Mouse (Mus musculus) layer of hippocampus, postnatal 25 days (tissue): ENCODE measurements at regions not wholly inside any gene's neighbourhood (a gene's known extent, or its start where the extent isn't known, plus 50 kb on each side); places are given as distances from the start of the nearest gene placed in this dataset.
"Not testable (repeated sequence)": the region's sequence is repeated elsewhere in the genome, so short reads cannot be mapped to it uniquely, and the experiment has no call there.

Source experiments
- DNase-seq, 2 experiments: peaks; one replicate each; pipeline ENCODE4 v3.0.0; 2022; ENCODE audit warnings: mixed read lengths in 2 of 2, low spot score in 1 of 2; ENCODE audit errors: extremely low spot score in 1 of 2

DNA sequence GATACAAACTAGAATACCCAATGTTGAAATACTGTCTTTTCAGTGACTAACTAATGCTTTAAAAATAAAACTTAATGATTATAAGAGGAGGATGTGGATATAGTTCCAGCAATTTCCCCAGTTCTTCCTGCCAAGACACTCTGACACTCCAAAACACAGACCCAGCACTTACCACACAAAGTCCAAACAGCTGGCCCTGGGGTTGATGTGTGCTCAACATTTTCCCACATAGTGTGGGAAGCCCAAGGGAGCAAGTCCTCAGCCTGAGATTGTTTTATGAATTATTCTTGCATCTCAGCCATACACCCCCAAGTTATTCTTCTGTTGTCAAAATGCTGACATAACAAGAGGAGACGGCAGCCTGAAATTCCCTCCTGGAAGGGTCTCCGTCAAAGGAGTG is 187.5 kb upstream of the Gm21897 start:
- DNase-seq, result no peak

GRCm38 (mm10) chr16:15157852-15158251 is 159.4 kb upstream of the Gm21897 start:
- no peak for DNase-seq

DNA sequence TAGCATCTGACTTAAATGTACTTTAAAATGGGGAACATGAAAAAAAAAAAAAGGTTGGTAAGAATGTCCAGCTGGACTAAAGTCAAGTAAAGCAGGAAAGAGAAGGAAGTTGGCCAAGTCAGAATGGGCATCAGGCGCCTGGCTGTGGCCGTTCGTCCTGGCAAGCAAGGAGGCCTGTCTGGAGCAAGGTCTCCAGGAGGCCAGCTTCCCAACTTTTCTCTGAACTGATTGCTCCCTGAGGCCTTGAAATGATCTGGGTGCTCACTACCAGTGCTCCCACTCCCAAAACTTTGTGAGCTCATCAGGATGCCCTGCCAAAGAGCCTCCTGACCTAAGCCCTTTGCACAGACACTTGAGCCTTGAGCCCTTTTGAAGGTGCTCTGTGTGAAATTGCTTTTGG is 141.7 kb upstream of the Gm21897 start:
- no peak for DNase-seq

GRCm38 (mm10) chr16:15185714-15186113 is 131.5 kb upstream of the Gm21897 start:
- DNase-seq, result no peak

DNA sequence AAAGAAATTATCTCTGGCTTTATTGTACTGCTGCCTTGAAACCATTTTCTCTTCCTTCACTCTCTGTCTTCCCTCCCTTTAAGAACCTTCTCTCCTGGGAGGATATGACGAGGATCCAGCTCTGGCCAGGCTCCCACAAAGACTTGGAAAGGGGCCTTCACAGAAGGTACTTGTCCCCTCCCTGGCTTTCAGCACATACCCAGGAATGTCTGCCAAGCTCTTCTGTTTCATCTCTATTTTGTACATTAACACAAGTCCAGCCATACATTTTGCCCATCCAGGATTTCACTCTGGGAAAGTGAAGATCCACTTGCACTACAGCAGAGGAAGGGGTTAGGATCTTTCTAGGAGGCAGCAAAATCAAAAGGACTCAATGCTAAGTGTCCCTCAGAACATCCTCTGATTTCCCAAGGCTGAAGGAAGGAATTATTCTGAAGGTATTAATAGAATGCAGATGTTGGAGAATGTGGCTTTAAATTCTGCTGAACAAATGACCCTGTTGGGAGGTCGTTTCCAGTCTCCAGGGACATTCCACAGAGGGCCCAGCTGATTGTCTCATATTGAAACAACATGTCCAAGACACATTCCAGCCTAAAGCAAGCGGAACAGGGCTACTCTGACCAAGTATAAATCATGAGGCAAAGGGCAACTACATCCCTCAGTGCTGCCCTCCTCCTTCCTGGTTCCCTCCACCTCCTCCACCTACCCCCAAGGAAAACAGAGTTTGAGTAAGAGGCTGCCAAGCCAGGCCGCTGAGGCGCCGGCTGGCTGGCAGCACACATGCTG is 122.1 kb upstream of the Gm21897 start:
- no peak for DNase-seq

- DNase-seq, result not testable (repeated sequence)
Measured at GRCm38 (mm10) chr16:15195931-15196330, 121.3 kb upstream of the Gm21897 start.

- no peak for DNase-seq
Measured at GRCm38 (mm10) chr16:15196855-15197254, 120.4 kb upstream of the Gm21897 start.

DNA sequence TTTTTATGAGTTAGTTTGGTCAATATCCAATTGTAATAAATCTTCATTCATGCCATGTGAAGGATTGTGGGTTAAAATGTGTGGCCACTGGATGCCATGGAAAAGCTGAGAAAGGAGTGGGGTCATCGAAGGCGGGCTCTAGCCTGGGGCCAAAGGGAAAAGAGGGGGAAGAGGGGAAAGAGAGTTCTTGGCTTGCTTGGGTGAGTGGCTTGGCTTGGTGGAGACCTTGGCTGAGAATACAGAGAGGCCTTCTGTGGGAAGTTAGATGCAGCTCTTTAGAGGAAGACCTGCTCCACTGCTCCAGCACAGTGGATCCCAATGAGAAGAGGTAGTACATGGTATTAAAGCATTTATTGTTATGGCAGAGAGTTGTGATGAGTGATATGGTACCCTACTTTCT is 101.3 kb upstream of the Gm21897 start:
- no peak for DNase-seq

DNA sequence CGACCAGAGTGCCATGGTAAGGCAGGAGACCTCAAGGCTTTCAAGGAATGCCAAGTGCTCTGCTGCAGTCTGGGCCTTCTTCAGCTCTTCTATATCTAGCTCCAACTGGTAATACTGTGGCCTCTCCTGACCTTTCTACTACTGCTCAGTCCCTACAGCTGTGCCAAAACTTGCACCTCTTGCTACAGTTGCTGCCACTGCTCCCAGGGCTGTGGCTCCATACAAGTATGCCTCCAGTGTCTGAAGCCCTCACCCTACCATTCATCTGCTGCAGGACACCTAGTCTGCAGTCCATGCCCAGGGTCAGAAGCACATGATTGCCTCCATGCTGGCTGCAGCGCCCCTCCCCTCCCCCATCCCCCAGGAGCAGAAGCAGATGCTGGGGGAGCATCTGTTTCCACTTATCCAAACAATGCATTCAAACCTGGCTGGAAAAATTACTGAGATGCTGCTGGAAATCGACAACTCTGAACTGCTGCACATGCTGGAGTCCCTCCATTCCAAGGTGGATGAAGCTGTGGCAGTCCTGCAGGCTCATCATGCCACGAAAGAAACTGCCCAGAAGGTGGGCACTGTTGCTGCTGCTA is 96.2 kb upstream of the Gm21897 start:
- DNase-seq, result no peak

DNA sequence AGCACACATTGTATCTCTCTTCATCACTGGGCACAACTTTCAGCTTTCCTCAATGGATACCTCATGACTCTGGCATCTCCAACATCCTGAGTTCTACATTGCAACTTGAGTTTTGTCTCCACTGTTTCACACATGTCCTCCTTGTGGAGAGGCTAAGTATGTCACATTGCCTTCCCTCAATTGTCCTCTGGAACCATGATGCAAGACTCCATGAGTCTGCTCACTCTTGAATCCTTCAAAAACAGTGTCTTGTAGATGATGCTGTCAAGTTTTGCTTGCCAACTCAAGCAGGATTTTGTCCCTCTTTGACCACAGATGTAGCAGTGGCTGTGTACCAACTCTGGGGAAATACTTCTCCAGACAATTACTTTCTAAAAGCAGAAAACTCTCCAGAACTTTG is 79.4 kb upstream of the Gm21897 start:
- DNase-seq, result no peak

GRCm38 (mm10) chr16:15238449-15238848 is 78.8 kb upstream of the Gm21897 start:
- DNase-seq, result no peak

DNA sequence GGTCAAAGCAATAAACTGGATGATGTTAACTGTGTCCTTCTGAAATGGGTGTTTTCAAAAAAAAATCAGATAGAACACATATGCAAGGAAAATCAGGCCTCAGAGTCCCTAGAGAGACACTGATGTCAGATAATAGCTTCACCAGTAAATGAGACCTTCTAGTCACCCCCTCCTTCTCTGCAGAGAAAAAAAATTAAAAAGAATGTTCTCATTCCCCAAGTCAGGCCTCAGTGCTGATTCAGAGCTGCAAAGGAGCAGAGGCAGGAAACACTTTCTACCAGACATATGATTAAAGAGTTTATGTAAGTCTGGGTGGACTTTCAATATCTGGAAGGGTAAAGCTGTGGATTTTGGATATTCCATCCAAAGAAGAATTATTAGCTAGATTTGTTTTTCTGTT is 67.1 kb upstream of the Gm21897 start:
- no peak for DNase-seq

GRCm38 (mm10) chr16:15251686-15252085 is 65.6 kb upstream of the Gm21897 start:
- DNase-seq, result no peak

GRCm38 (mm10) chr16:15252666-15253347 is 64.5 kb upstream of the Gm21897 start:
- no peak for DNase-seq

DNA sequence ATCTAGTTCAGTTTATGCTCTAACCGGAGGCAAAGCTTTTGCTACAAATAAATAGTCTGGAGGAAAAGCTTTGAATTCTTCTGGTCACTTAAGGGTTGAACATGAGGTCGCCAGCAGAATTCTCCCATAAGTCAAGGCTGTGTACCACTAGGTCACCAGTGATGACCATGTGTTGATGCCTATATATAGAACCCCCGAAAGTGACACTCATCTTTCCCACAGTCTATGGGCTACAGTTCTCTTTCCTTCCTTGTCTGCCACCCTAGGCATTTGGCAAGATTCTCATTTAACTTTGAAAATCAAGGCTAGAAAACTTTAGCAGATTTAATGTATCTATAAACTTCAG is 63.9 kb upstream of the Gm21897 start:
- DNase-seq, result no peak

GRCm38 (mm10) chr16:15254669-15255068 is 62.6 kb upstream of the Gm21897 start:
- DNase-seq, result no peak

- DNase-seq, result no peak
Measured at GRCm38 (mm10) chr16:15259474-15259873, 57.8 kb upstream of the Gm21897 start.

DNA sequence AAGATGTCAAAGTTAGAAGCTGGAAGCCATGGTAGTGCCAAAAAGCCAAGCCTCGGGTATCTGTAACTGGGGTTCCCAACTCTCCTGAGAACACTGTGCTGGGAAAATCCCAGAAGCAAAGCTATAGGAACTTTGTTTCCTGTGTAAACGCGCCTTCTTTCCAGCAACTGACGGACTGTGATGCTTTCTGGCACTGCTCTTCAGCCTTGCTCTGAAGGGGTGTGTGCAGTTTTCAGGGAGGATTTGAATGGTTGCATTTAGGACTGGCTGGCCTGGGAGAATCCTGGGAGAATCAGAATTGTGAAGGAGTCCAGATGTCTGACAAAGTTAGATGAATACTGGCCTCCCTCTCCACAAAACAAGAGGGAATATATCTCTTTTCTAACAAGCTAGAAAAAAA is 57.2 kb upstream of the Gm21897 start:
- no peak for DNase-seq
